Comparison of ENCODE assay signal across 18 mouse cellular contexts in the genomic region with DNA sequence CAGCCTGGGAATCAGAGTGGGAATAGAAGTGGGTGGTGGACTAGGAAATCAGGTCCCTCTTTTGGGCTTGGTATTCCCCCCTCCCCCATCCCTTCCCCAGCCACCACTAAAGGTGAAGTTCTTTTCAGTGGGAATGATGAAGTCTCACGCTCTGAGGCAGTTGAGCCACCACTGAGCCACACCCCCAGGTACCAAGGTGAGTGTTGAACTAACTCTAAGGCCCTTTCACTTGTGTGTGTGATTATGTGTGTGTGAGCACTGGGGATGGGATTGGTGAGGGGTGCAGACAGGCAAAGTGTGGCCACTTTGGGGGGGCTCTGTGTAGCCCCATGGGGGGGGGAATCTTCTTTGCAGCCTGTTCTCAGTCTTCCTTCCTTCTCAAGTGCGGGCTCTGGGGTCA.
"Had no signal": no experiment of that assay in that cellular context is flagged by ENCODE, and none has a peak within 500 bp of the region (broad histone marks: within the 10 kb centered on the region; RNA-seq: fewer than 3 reads in every experiment).

No protein-coding gene starts in this region.

- H3K27ac ChIP-seq: midbrain, embryonic 10.5 days; midbrain, embryonic 13.5 days; neural tube, embryonic 13.5 days; neural tube, embryonic 15.5 days had no signal

- ATAC-seq: midbrain, embryonic 13.5 days; midbrain, embryonic 16.5 days had no signal

- H3K36me3 ChIP-seq: midbrain, embryonic 10.5 days; midbrain, embryonic 13.5 days; neural tube, embryonic 13.5 days; neural tube, embryonic 15.5 days had no signal

- H3K4me2 ChIP-seq: midbrain, embryonic 13.5 days; neural tube, embryonic 13.5 days; neural tube, embryonic 15.5 days had no signal

- H3K9ac ChIP-seq: lung, embryonic 14.5 days; midbrain, embryonic 13.5 days; neural tube, embryonic 13.5 days; neural tube, embryonic 15.5 days had no signal

- H3K4me3 ChIP-seq: midbrain, embryonic 10.5 days; midbrain, embryonic 13.5 days; myocyte; neural tube, embryonic 13.5 days; neural tube, embryonic 15.5 days had no signal

- H3K9me3 ChIP-seq: midbrain, embryonic 10.5 days; midbrain, embryonic 13.5 days; neural tube, embryonic 13.5 days; neural tube, embryonic 15.5 days had no signal

- DNase-seq: lung, adult 18-20 months; lung, embryonic 14.5 days; lung, postnatal 10 days; lung, postnatal 4 days; retina, postnatal 1 day; right cerebral cortex, adult 18-20 months; right cerebral cortex, postnatal 25 days; right cerebral cortex, postnatal 4 days; spleen, adult 18-20 months; thymus, adult 18-20 months; thymus, postnatal 14 days; thymus, postnatal 36 days had no signal
